Mouse (Mus musculus) heart, embryonic 12.5 days (tissue): ENCODE results near the gene Mertk. TPM values are rescaled to one million over a fixed set of nuclear protein-coding genes. Genes with fewer than 3 reads are reported as not detected.

Experiments used
- ATAC-seq: fragments of 200-750 bp; cut with Nextera tagmentation; 2 replicates; pipeline ENCODE4 v1.8.0; 2017; ENCODE audit warnings: moderate TSS enrichment, moderate library complexity; ENCODE audit not compliant: insufficient number of reproducible peaks, low FRiP score
- H3K27ac ChIP-seq: fragments of 300-500 bp; sonication (generic); 2 replicates; pipeline ENCODE4 v1.5.1; 2016; ENCODE audit warnings: mild to moderate bottlenecking, moderate library complexity; ENCODE audit not compliant: poor library complexity, severe bottlenecking
- H3K27me3 ChIP-seq: fragments of 300-500 bp; sonication (generic); replicated peaks from 2 replicates; pipeline ENCODE4 v1.6.1; 2016; ENCODE audit warnings: mild to moderate bottlenecking, moderate library complexity
- H3K36me3 ChIP-seq: fragments of 300-500 bp; sonication (generic); 2 replicates; pipeline ENCODE4 v1.6.1; 2016; ENCODE audit warnings: mild to moderate bottlenecking, moderate library complexity
- H3K4me1 ChIP-seq: fragments of 300-500 bp; sonication (generic); replicated peaks from 2 replicates; pipeline ENCODE4 v1.6.1; 2016; ENCODE audit warnings: mild to moderate bottlenecking
- H3K4me2 ChIP-seq: fragments of 300-500 bp; sonication (generic); 2 replicates; pipeline ENCODE4 v1.6.1; 2016; ENCODE audit warnings: mild to moderate bottlenecking, moderate library complexity
- H3K4me3 ChIP-seq: fragments of 300-500 bp; sonication (generic); 2 replicates; pipeline ENCODE4 v1.5.1; 2016; ENCODE audit warnings: mild to moderate bottlenecking
- H3K9ac ChIP-seq: fragments of 300-500 bp; sonication (generic); 2 replicates; pipeline ENCODE4 v1.6.1; 2016; ENCODE audit warnings: mild to moderate bottlenecking, moderate library complexity
- H3K9me3 ChIP-seq: fragments of 300-500 bp; sonication (generic); replicated peaks from 2 replicates; pipeline ENCODE4 v1.6.1; 2016; ENCODE audit warnings: mild to moderate bottlenecking, moderate library complexity
- WGBS: fragments of 180-500 bp; shearing (Covaris S2); methylation state at CpG from one replicate; pipeline ENCODE4 v1.1.7; 2016; 5-methylcytosine and 5-hydroxymethylcytosine counted together
- polyA plus RNA-seq: library from polyadenylated mRNA; unstranded; fragments of >200 nt; fragmentation: Nextera tagmentation; extraction: Ambion mirVana; gene quantifications from 2 replicates; pipeline ENCODE4 v1.2.1, GENCODE M21; 2016

Mertk gene
- polyA plus RNA-seq, 1 experiment from 2014 or later = 6.0 TPM

DNA sequence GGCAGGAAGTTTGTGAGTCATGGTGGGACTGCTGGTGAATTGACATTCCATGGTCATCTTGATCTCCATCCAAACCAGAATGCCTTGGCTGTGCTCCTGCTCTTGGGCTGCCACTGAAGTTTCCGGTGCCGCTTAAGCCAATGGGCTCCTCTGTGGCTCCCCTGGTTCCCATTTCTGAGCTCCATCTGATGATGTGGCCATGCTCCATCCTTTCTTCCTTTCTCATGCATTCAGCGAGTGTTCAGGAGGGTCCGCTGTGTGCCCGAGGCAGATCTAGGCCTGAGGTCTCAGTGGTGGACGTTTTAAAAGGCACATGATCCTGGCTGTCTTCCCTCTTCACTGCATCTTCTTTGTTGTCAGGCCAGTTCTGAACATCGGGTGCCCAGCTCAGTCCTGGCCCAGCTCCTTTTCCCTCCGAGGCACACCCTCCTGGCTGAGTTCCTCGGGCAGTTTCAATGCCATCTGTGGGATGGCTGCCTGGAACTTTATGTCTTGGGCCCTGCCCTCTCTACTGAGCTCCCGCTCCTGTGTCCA lies 40.0 kb downstream of the Mertk start:
- H3K27me3 ChIP-seq = no peaks in the 10 kb centered on the region
- H3K27ac ChIP-seq = no peak overlapping the region
- WGBS = 84% methylated on average over 10 of the region's 10 CpGs
- peaks cover 17% of the 10 kb centered on the region for H3K4me1 ChIP-seq
- H3K9ac ChIP-seq = no peak overlapping the region
- no peak for ATAC-seq
- no peaks in the 10 kb centered on the region for H3K9me3 ChIP-seq
- H3K4me2 ChIP-seq = no peak overlapping the region
- no peak overlapping the region for H3K4me3 ChIP-seq
- H3K36me3 ChIP-seq = peaks cover 10% of the 10 kb centered on the region

GRCm38 (mm10) chr2:128745879-128746620 lies 47.3 kb downstream of the Mertk start:
- 56% methylated on average over 12 of the region's 12 CpGs for WGBS
- peak overlapping the region; percentile 63 for H3K27ac ChIP-seq
- no peak overlapping the region for H3K4me2 ChIP-seq
- no peak overlapping the region for H3K4me3 ChIP-seq
- ATAC-seq = no peak
- peaks cover 3% of the 10 kb centered on the region; the same call in 1 of the 2 replicates for H3K36me3 ChIP-seq
- H3K9ac ChIP-seq = 0 out of 2 replicates have a peak overlapping the region, but pooled peaks have one; percentile 30
- H3K27me3 ChIP-seq = no peaks in the 10 kb centered on the region
- no peaks in the 10 kb centered on the region for H3K9me3 ChIP-seq
- peaks cover 36% of the 10 kb centered on the region for H3K4me1 ChIP-seq

GRCm38 (mm10) chr2:128746621-128747151 lies 47.9 kb downstream of the Mertk start:
- 76% methylated on average over 5 of the region's 5 CpGs for WGBS
- peaks cover 40% of the 10 kb centered on the region for H3K4me1 ChIP-seq
- no peak for ATAC-seq
- H3K36me3 ChIP-seq = peaks cover 3% of the 10 kb centered on the region; the same call in 1 of the 2 replicates
- no peaks in the 10 kb centered on the region for H3K9me3 ChIP-seq
- H3K4me3 ChIP-seq = no peak overlapping the region
- peak overlapping the region; percentile 63 for H3K27ac ChIP-seq
- no peaks in the 10 kb centered on the region for H3K27me3 ChIP-seq
- H3K4me2 ChIP-seq = no peak overlapping the region
- H3K9ac ChIP-seq = 0 out of 2 replicates have a peak overlapping the region, but pooled peaks have one; percentile 29

DNA sequence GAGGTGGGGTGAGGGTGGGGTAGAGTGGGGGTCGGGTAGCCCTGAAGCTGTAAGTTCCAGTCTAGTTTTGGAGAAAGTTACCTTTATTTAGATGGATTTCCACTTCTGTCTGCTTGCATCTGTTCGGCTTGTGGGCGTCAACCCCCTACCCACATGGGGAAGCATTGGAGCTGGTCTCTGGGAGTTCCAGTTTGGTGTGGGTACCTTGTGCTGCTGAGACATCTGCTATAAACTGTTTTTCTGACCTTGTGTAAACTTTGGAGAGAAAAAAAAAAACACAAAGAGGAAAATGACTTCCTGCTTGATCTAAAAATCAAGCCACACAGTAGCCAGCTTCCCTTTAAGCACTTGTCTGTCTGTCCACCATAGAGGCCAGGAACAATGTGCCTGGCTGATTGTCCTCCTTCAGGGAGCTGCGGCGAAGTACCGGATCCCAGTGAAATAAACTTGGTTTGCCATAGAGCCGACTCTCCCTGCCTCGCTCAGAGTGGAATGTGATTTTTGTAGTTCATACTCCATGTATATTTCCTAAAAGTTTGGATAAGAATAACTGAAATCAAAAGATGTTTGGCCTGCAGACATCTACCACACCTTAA lies 48.8 kb downstream of the Mertk start:
- Histone ChIP-seq H3K4me2 (no peak overlapping the region), H3K27me3 (no peaks in the 10 kb centered on the region), H3K36me3 (peaks cover 3% of the 10 kb centered on the region; the same call in 1 of the 2 replicates), H3K27ac (peak overlapping the region; percentile 63; the same call in 1 of the 2 replicates), H3K9ac (no peak overlapping the region), H3K9me3 (no peaks in the 10 kb centered on the region), H3K4me3 (no peak overlapping the region), H3K4me1 (peaks cover 48% of the 10 kb centered on the region)
- ATAC-seq = no peak
- WGBS = 67% methylated on average over 8 of the region's 8 CpGs

DNA sequence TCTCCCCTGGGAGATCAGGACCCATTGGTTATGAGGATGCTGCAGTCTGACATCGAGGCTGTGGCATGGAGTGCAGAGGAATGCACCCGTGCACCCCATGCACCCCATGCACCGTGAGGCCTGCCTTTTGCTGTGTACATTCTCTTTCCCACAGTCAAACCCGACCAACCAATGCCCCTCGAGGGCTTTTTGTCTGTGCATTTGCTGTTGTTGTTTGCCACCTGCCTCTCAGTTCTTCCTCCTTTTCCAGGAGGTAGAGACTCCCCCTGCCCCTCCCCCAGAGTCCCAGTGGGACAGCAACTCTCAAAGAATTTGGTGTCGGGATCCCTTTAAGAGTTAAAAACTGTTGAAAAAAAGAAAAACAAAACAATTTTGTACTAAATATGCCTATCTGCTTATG lies 49.4 kb downstream of the Mertk start:
- no peak overlapping the region for H3K27ac ChIP-seq
- H3K27me3 ChIP-seq = no peaks in the 10 kb centered on the region
- H3K4me3 ChIP-seq = no peak overlapping the region
- 62% methylated on average over 6 of the region's 6 CpGs for WGBS
- no peaks in the 10 kb centered on the region for H3K9me3 ChIP-seq
- peaks cover 51% of the 10 kb centered on the region for H3K4me1 ChIP-seq
- no peak overlapping the region for H3K9ac ChIP-seq
- H3K4me2 ChIP-seq = no peak overlapping the region
- no peak for ATAC-seq
- H3K36me3 ChIP-seq = peaks cover 3% of the 10 kb centered on the region; the same call in 1 of the 2 replicates

- no peak overlapping the region for H3K27ac ChIP-seq
- H3K9ac ChIP-seq = no peak overlapping the region
- H3K4me1 ChIP-seq = peaks cover 55% of the 10 kb centered on the region
- H3K4me2 ChIP-seq = no peak overlapping the region
- no peak for ATAC-seq
- H3K9me3 ChIP-seq = no peaks in the 10 kb centered on the region
- 67% methylated on average over 6 of the region's 6 CpGs for WGBS
- no peak overlapping the region for H3K4me3 ChIP-seq
- H3K27me3 ChIP-seq = no peaks in the 10 kb centered on the region
- H3K36me3 ChIP-seq = peaks cover 3% of the 10 kb centered on the region; the same call in 1 of the 2 replicates
These were observed 52.3 kb downstream of the Mertk start for GRCm38 (mm10) chr2:128751030-128751429.

DNA sequence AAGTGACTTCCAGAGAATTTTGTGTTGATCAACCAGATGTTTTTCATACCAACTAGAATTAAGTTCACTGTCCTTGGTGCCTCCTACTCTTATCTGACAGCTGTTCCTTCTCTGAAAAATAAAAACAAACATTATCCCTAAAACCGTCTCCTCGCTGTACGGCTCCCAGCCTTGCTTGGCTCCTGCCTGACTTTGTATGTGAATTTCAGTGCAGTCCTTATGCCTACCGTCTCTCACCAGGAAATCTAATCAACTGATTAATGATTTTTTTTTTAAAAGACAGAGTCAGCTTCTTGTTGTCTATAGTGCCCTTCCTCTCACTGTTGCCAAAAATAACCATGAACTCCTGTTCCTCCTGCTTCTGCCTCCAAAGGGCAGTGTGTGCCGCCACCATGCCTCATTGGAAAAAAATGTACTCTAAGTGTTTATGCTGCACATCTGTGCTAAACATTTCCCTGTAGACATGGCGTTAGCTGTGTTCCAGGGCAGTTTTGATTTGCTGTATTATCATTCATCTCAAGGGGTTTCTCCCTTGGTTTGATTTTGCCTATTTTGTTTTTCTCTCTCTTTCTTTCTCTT lies 54.6 kb downstream of the Mertk start:
- no peaks in the 10 kb centered on the region for H3K27me3 ChIP-seq
- peak overlapping the region; percentile 14; the same call in 1 of the 2 replicates for H3K27ac ChIP-seq
- ATAC-seq = no peak
- H3K4me1 ChIP-seq = peaks cover 37% of the 10 kb centered on the region
- no peaks in the 10 kb centered on the region for H3K9me3 ChIP-seq
- H3K4me2 ChIP-seq = no peak overlapping the region
- WGBS = 17% methylated on average over 6 of the region's 6 CpGs
- H3K9ac ChIP-seq = no peak overlapping the region
- H3K36me3 ChIP-seq = peaks cover 19% of the 10 kb centered on the region
- H3K4me3 ChIP-seq = no peak overlapping the region

DNA sequence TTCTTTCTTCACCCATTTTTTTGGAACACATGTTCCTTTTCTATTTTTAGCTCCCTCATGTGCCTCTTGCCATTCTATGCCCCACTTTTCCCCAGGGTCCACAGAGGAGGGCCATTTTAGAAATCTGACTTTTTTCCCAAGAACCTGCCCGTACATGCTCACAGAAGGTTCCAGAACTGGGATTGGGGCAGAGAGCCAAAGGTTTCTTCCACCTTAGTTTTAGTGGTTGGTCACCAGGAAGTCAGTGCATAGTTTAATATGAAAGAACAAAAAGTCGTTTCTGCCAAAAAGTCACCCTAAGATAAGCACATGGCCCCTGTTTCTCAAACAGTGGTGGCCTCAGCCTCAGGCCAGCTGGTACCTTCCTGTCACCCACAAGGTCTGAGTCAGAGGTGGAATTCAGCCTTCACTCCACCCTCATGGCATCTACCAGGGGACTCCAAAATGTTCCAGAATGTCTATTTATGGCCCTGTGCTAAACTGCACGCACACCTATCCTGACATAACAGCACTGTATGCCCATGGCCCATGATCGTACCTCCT lies 56.5 kb downstream of the Mertk start:
- H3K9ac ChIP-seq = no peak overlapping the region
- peaks cover 42% of the 10 kb centered on the region for H3K4me1 ChIP-seq
- no peak overlapping the region for H3K27ac ChIP-seq
- H3K9me3 ChIP-seq = no peaks in the 10 kb centered on the region
- no peak overlapping the region for H3K4me2 ChIP-seq
- 80% methylated on average over 4 of the region's 4 CpGs for WGBS
- ATAC-seq = no peak
- peaks cover 19% of the 10 kb centered on the region for H3K36me3 ChIP-seq
- H3K27me3 ChIP-seq = no peaks in the 10 kb centered on the region
- no peak overlapping the region for H3K4me3 ChIP-seq

DNA sequence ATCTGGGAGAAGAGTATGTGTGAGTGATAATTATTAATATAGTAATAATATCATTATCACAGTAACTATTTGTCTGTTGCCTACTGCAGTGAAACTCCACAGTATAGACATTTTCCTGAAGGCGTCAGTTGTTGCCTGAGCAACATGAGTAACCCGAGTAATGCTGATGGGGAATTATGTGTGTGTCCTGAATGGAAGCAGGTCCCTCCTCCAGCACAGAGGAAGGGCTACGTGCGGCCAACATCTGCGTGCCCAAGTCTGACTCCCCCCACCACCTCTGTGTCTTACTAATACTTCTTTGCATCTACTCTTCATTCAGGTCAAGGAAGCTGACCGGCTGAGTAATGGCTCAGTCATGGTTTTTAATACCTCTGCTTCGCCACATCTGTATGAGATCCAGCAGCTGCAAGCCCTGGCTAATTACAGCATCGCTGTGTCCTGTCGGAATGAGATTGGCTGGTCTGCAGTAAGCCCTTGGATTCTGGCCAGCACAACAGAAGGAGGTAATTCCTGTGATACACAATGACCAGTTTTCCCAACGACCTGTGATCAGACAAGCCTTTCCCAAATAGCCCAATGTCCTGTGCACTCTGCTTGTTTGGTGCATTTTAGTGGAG lies 60.1 kb downstream of the Mertk start:
- WGBS = 55% methylated on average over 10 of the region's 10 CpGs
- no peak overlapping the region for H3K4me2 ChIP-seq
- no peaks in the 10 kb centered on the region for H3K27me3 ChIP-seq
- H3K4me3 ChIP-seq = no peak overlapping the region
- no peak for ATAC-seq
- H3K9me3 ChIP-seq = no peaks in the 10 kb centered on the region
- H3K36me3 ChIP-seq = peaks cover 35% of the 10 kb centered on the region
- peak overlapping the region; percentile 54; the same call in 1 of the 2 replicates for H3K27ac ChIP-seq
- no peak overlapping the region for H3K9ac ChIP-seq
- H3K4me1 ChIP-seq = peaks cover 21% of the 10 kb centered on the region

- 89% methylated on average over 9 of the region's 9 CpGs for WGBS
- Histone ChIP-seq H3K27me3 (no peaks in the 10 kb centered on the region), H3K9ac (no peak overlapping the region), H3K27ac (no peak overlapping the region), H3K36me3 (peaks cover 33% of the 10 kb centered on the region), H3K9me3 (no peaks in the 10 kb centered on the region), H3K4me2 (no peak overlapping the region), H3K4me3 (no peak overlapping the region), H3K4me1 (peaks cover 5% of the 10 kb centered on the region; the same call in 1 of the 2 replicates)
- ATAC-seq = no peak
These were observed 63.3 kb downstream of the Mertk start for GRCm38 (mm10) chr2:128762008-128762407.
